Mouse (Mus musculus) left cerebral cortex, adult 9 months (tissue): ENCODE measurements around the gene Gm27235.
"Not testable (repeated sequence)": the region's sequence is repeated elsewhere in the genome, so short reads cannot be mapped to it uniquely, and the experiment has no call there.

Source experiments
- DNase-seq, 2 experiments: peaks; one replicate each; pipeline ENCODE4 v3.0.0; 2022; ENCODE audit warnings: low spot score in 2 of 2

Gm27235 gene

DNA sequence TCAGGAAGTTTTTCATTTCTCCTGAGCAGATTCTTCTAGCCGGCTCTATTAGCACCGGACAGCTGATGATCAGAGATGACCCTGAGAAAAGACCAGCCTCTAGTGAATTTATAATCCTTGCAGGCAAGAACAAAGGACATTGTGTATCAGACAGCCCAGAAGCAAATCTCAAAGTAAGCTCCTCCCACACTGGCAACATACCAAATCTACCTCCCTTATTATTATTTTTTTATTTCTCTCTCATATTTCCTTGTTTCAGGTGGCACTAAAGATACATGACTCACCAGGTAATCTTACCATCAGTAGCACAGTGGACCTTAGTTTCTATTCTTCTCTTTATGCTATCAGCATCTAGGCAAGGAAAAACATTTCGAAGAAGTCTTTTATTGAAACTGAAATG is at the start of gene Gm27235, which contains the start of gene D730048I06Rik:
TSS of gene Gm27235 (minus strand) at position 101 of the 400 bp plus-strand sequence.
TSS of gene D730048I06Rik (minus strand) at position 112 of the 400 bp plus-strand sequence.
- no peak for DNase-seq

DNA sequence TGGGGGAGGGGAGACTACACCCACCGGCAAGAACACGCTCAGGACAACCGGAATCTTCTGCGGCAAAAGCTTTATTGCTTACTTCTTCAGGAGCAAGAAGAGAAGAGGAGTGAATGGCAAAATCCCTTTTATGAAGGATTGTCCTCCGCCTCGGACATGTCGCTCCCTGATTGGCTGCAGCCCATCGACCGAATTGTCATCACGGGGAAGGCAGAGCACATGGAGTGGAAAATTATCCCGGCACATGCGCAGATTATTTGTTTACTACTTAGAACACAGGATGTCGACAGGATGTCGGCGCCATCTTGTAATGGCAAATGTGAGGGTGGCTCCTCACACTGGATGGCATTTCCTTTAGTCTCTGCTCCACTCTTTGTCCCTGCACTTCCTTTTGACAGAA is 28.0 kb upstream of the Gm27235 start:
- DNase-seq = not testable (repeated sequence)

DNA sequence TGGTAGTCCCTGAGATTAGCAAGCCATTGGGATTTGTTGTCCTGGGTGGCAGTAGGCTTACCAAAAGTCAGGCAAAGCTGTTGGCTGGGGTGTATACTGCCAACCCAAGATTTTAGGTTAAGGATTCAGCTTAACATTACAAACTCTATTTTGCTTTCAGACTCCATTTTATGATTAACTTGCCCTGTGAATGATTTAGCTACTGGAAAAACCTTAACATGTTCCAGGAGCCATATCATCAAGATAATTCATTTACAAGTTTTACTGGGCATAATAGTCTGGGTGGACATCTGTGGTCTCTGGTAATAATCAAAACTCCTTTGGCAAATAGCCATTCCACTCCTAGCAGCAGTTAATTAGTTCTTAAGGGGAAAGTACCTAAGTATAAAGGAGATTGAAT is 8.2 kb upstream of the Gm27235 start:
- DNase-seq = no peak

DNA sequence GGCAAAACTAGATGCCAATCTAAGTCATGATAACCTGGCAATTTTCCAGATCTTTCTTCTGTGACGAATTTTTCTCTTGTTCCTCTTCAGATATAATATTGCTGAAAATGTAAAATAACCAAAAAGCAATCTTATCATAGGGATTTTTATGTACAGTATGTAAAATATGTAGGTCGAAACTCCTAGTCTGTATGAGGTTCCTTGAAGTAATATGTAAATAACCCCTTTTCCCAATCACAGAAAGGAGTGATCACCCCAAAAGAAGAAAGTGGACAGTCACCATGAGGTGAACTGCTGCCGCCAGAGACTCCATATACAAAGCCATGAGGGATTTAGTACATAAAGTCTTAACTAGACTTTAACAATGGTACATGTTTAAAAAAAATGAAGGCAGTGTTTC is 11.9 kb downstream of the Gm27235 start, which contains the start of gene Gm17727:
TSS of gene Gm17727 (minus strand) at position 101 of the 400 bp plus-strand sequence.
- no peak for DNase-seq

DNA sequence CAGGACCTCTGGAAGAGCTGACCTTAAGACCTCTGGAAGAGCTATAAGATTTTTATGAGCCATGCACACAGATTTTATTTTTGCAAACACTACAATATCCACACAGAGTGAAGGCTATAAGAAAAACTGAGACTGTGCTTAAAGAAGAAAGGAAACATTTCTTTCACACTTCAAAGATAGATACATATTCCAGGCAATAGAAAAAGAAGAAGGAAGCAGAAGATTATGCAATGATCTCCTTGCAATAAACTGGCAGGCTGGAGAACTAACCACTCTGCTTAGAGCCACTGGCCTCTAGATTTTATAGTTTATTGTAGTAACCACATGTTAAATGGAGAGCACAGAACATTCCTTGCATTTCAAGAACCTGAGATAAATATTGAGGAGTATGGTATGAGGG is 33.1 kb downstream of the Gm27235 start:
- peak in 1 of 2 experiments; percentile 0 for DNase-seq

DNA sequence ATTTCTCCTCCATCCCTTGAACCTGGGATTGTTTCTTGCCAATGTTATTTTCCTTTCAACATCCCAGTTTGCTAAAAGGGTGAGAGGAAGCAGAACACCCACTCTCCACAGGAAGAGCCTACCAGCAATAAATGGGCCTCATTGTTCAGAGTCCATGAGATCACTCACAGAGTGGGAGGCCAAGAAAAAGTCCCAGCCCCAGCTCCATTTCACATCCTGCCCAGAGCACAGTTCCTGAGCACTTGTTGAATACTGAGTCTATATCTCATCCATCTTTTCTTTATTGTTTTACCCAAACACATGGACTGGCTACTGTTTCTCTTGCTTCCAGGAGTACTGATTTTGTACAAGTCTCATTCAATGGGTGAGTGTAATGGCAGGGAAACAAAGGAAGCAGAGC is 49.2 kb downstream of the Gm27235 start, which contains the start of gene Gm17677:
TSS of gene Gm17677 (plus strand) at position 301 of the 400 bp plus-strand sequence.
- DNase-seq = no peak
